ENCODE assay signal across 9 mouse cellular contexts in the genomic region with DNA sequence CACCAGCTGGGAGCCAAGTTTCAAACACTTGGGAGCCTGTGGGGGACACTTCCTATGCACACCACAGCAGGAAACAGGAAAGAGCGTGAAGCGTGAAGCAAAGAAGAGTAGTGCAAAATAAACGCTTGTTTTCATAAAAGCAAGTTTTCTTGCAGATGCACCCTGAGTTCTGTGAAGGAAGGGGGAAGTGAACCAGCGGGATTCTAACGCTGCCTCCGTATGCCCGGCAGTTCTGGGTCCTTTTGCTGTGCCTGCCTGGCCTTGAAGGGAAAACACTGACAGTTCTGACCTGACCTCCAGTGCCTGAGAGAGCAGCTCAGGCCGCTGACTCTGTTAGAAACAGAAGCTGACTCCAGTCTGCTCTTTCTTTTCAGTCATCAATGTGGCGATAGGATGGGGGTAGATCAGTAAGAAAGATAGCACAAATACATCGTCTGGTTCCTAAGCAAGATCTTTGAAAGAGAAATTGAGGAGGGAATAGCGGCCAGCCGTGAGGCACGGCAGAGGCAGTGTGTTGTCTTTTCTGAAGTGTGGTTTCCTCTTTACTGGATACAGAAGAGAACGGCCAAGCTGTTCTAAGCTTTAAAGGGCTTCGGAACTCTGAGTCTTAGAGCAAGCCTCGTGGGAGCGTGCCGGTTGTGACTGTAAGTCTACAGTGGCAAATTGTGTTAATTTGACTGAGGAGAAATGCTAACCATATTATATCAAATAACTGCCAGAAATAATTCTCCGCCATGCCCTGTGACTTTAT.
DNase-seq lines count a peak whose midpoint lies in the region; ATAC-seq and TF ChIP-seq lines count a peak whose summit lies in the region.
"Had no signal": no experiment of that assay in that cellular context is flagged by ENCODE, and none has a peak within 500 bp of the region (broad histone marks: within the 10 kb centered on the region; RNA-seq: fewer than 3 reads in every experiment).

No protein-coding gene starts in this region.

- TF ChIP-seq EP300 in heart, adult 2 months (IDR thresholded peaks at IDR 0.05; ENCODE audit: insufficient read depth, low read depth, low read length): no peak

- no peak overlapping the region for H3K4me3 ChIP-seq in heart, adult 2 months
- no peak overlapping the region for H3K4me3 ChIP-seq in midbrain, embryonic 13.5 days (replicated peaks)
- no peak overlapping the region for H3K4me3 ChIP-seq in midbrain, embryonic 11.5 days (ENCODE audit: low read depth, low read length)
- H3K4me3 ChIP-seq in heart, embryonic 16.5 days (ENCODE audit: low read length): no peak overlapping the region

- H3K9me3 ChIP-seq in midbrain, embryonic 13.5 days: no peaks in the 10 kb centered on the region
- H3K9me3 ChIP-seq in midbrain, embryonic 11.5 days (ENCODE audit: control insufficient read depth, low read length): no peaks in the 10 kb centered on the region
- no peaks in the 10 kb centered on the region for H3K9me3 ChIP-seq in heart, embryonic 16.5 days (replicated peaks; ENCODE audit: control insufficient read depth, low read length)

- intact Hi-C loops in heart, adult 2 months (cut with DNase I): no loop called here
- intact Hi-C loops in left cerebral cortex, postnatal 4 days (cut with DNase I): no loop called here

- H3K4me2 ChIP-seq in midbrain, embryonic 13.5 days (replicated peaks): no peak overlapping the region
- no peak overlapping the region for H3K4me2 ChIP-seq in midbrain, embryonic 11.5 days
- peak overlapping the region; percentile 16 for H3K4me2 ChIP-seq in heart, embryonic 16.5 days (ENCODE audit: low read depth, low read length)

- no peaks in the 10 kb centered on the region for H3K36me3 ChIP-seq in heart, adult 2 months (ENCODE audit: control insufficient read depth, insufficient read depth, low read length)
- H3K36me3 ChIP-seq in midbrain, embryonic 13.5 days: no peaks in the 10 kb centered on the region
- no peaks in the 10 kb centered on the region for H3K36me3 ChIP-seq in midbrain, embryonic 11.5 days (ENCODE audit: control insufficient read depth, insufficient read depth, low read length)
- H3K36me3 ChIP-seq in heart, embryonic 16.5 days (ENCODE audit: control insufficient read depth, insufficient read depth): no peaks in the 10 kb centered on the region

- H3K27ac ChIP-seq in heart, adult 2 months: peak overlapping the region; percentile 58
- 0 out of 2 replicates have a peak overlapping the region, but pooled peaks have one; percentile 7 for H3K27ac ChIP-seq in midbrain, embryonic 13.5 days
- no peak overlapping the region; the same call in 1 of the 2 replicates for H3K27ac ChIP-seq in midbrain, embryonic 11.5 days (ENCODE audit: low read depth, low read length)
- H3K27ac ChIP-seq in heart, embryonic 16.5 days (ENCODE audit: low read length): peak overlapping the region; percentile 45; the same call in 1 of the 2 replicates

- TF ChIP-seq CTCF in heart, adult 2 months (IDR thresholded peaks at IDR 0.05): no peak

- H3K79me2 ChIP-seq in heart, adult 2 months (replicated peaks; ENCODE audit: control insufficient read depth, insufficient read depth, low read length): no peaks in the 10 kb centered on the region; the same call in 1 of the 2 replicates

- no peak overlapping the region for H3K9ac ChIP-seq in heart, adult 2 months (ENCODE audit: low read depth, low read length)
- H3K9ac ChIP-seq in midbrain, embryonic 13.5 days (replicated peaks): no peak overlapping the region
- H3K9ac ChIP-seq in midbrain, embryonic 11.5 days (ENCODE audit: low read length): no peak overlapping the region
- H3K9ac ChIP-seq in heart, embryonic 16.5 days (ENCODE audit: low read length): 0 out of 2 replicates have a peak overlapping the region, but pooled peaks have one; percentile 4

- H3K4me1 ChIP-seq in heart, adult 2 months (ENCODE audit: control insufficient read depth, insufficient read depth, low read length): peaks cover 10% of the 10 kb centered on the region
- peaks cover 53% of the 10 kb centered on the region for H3K4me1 ChIP-seq in midbrain, embryonic 13.5 days (replicated peaks)
- H3K4me1 ChIP-seq in midbrain, embryonic 11.5 days (ENCODE audit: control insufficient read depth, insufficient read depth, low read length): peaks cover 13% of the 10 kb centered on the region; the same call in 1 of the 2 replicates
- H3K4me1 ChIP-seq in heart, embryonic 16.5 days (ENCODE audit: control insufficient read depth, insufficient read depth, low read length): peaks cover 27% of the 10 kb centered on the region

- no peak for TF ChIP-seq POLR2A in heart, adult 2 months (IDR thresholded peaks at IDR 0.05; ENCODE audit: insufficient read depth, low read depth, low read length)

- 45% methylated on average over 18 of the region's 19 CpGs for WGBS in heart, adult 2 months
- WGBS in midbrain, embryonic 13.5 days: 58% methylated on average over 19 of the region's 19 CpGs
- WGBS in midbrain, embryonic 11.5 days: 61% methylated on average over 19 of the region's 19 CpGs
- WGBS in heart, embryonic 16.5 days: 54% methylated on average over 19 of the region's 19 CpGs

- DNase-seq in heart, adult 2 months: peak in 1 of 2 experiments; percentile 38
- no peak for DNase-seq in heart, adult 9 months (ENCODE audit: low spot score in 2 of 2)
- DNase-seq in midbrain, embryonic 11.5 days (ENCODE audit: low spot score, missing footprints): no peak
- DNase-seq in spleen, postnatal 36 days (ENCODE audit: low spot score in 2 of 2): peak; percentile 38 to 49
- no peak for DNase-seq in left cerebral cortex, postnatal 4 days
- DNase-seq in urinary bladder, adult 2 months (ENCODE audit: low spot score): no peak
- DNase-seq: cerebellum, adult 2 months had no signal

- ATAC-seq in midbrain, embryonic 13.5 days: no peak
- ATAC-seq in midbrain, embryonic 11.5 days (ENCODE audit: low FRiP score): no peak
- ATAC-seq in heart, embryonic 16.5 days (replicated peaks; ENCODE audit: extremely low read depth, insufficient read depth, low FRiP score): no peak

- no peaks in the 10 kb centered on the region for H3K27me3 ChIP-seq in heart, adult 2 months (ENCODE audit: control insufficient read depth, insufficient read depth, low read length)
- H3K27me3 ChIP-seq in midbrain, embryonic 13.5 days: no peaks in the 10 kb centered on the region
- no peaks in the 10 kb centered on the region for H3K27me3 ChIP-seq in midbrain, embryonic 11.5 days (ENCODE audit: control insufficient read depth, insufficient read depth, low read length)
- no peaks in the 10 kb centered on the region for H3K27me3 ChIP-seq in heart, embryonic 16.5 days (ENCODE audit: control insufficient read depth, insufficient read depth, low read length)

Comparison
In these comparisons a context has a peak if more than half of its experiments do, and no peak if none do; other contexts are left out.
1. DNase-seq: peak in spleen, postnatal 36 days (2 of 2); none in heart, adult 9 months (0 of 2), midbrain, embryonic 11.5 days (single experiment), left cerebral cortex, postnatal 4 days (single experiment) and urinary bladder, adult 2 months (single experiment).